Mouse (Mus musculus) adrenal gland, adult 18-20 months (tissue): ENCODE results near the gene Ogfr. TPM values are rescaled to one million over a fixed set of nuclear protein-coding genes. Genes with fewer than 3 reads are reported as not detected.

Experiments
- DNase-seq, 2 experiments: peaks; one replicate each; pipeline ENCODE4 v3.0.0; 2021 to 2022; ENCODE audit warnings: low spot score in 2 of 2
- long read RNA-seq, 2 experiments: library from polyadenylated mRNA; stranded (forward); transcript quantifications; one replicate each; pipeline ENCODE4 v2.0.0; 2021
- total RNA-seq, 2 experiments: library from RNA; stranded (reverse); gene quantifications; 1 replicate in 1 of 2; 2 replicates in 1 of 2; pipeline ENCODE4 v1.2.3; 2021

Gene Ogfr
- 10 to 100 TPM; 36.6 to 46.6 TPM for total RNA-seq
- long read RNA-seq, experiment 1, transcript Ogfr-201 (7 exons, 2,449 nt), result major isoform, 25 of 36 reads
- long read RNA-seq, experiment 1, partial matches to known transcripts, result 3 of 36 reads
- long read RNA-seq, experiment 1, other reads (novel, unspliced or antisense), result 6 of 36 reads
- long read RNA-seq, experiment 2, transcript Ogfr-201 (7 exons, 2,449 nt), result major isoform, 28 of 37 reads
- long read RNA-seq, experiment 2, partial matches to known transcripts, result 1 of 37 reads
- long read RNA-seq, experiment 2, other reads (novel, unspliced or antisense), result 8 of 37 reads

GRCm38 (mm10) chr2:180589123-180589831, at the start of gene Ogfr:
Ogfr (plus strand) TSS chr2:180589245.
- peak; percentile 78 to 82 for DNase-seq

GRCm38 (mm10) chr2:180543675-180544074, 45.4 kb upstream of the Ogfr start:
- no peak for DNase-seq

DNA sequence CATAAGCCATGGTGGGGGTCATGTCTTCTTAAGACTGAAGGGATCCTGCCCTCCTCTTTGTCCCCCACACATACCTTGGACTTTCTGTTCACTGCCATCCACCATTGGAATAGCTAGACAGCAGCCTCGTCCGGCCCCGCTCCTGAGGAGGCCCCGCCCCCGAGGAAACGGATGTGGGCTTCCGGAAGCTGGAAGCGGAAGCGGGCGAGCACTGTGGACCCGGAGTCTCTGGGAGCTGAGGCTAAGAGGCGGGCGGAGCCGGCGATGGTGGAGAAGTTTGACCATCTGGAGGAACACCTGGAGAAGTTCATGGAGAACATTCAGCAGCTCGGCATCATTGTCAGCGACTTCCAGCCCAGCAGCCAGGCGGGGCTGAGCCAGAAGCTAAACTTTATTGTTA, 44.0 kb upstream of the Ogfr start:
- DNase-seq, result no peak

GRCm38 (mm10) chr2:180547384-180548106, 41.5 kb upstream of the Ogfr start:
- DNase-seq, result no peak

- DNase-seq, result no peak
These were observed 36.7 kb upstream of the Ogfr start for GRCm38 (mm10) chr2:180552340-180552739.

DNA sequence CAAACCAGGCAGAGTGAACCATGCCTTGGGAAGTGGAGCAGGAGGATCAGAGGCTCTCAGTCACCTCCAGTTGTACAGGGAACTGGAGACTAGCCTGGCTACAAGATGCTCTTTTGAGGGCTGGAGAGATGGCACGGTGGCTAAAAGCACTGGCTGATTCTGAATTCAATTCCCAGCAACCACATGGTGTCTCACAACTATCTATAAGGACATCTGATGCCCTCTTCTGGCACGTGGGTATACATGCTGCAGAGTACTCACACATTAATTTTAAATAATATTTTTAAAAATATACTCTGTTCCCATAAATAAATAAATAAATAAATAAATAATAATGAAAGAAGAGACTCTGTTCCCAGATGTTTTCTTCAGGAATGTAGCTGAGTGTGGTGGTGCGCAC, 33.8 kb upstream of the Ogfr start:
- DNase-seq, result no peak

GRCm38 (mm10) chr2:180556470-180556869, 32.6 kb upstream of the Ogfr start:
- DNase-seq, result no peak

DNA sequence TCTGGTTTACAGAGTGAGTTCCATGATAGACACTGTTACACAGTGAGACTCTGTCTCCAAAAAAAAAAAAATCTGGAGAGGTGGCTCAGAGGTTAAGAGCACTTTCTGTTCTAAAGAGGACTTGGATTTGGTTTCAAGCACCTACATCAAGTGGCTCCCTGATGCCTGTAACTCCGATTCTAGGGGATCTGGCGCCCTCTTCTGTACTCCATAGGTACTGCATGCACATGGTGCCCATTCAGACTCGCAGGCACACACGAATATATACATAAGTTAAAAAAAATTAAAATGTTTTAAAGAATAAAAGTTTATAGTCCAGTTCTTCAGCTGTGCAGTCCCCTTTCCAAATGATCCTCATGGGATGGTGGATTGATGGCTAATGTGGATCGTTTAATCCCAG, 28.8 kb upstream of the Ogfr start:
- DNase-seq, result no peak

DNA sequence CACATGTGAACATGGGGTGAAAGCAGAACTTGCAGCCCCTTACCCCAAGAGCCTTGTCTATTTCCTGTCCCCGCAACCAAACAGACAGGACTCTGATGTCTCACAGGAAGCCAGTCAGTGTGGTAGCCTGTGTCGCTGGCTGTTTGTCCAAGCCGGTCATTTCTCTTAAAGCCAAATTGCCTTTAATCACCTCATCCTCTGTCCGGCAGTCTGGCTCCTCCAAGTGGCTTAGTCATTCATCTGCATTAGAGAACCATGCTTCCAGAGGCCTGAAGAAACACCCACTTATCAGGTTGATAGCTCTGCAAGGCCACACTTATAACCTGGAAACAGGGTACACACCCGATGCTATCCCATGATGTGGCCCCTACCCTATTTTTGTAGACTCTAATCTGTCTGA, 26.9 kb upstream of the Ogfr start:
- no peak for DNase-seq

DNA sequence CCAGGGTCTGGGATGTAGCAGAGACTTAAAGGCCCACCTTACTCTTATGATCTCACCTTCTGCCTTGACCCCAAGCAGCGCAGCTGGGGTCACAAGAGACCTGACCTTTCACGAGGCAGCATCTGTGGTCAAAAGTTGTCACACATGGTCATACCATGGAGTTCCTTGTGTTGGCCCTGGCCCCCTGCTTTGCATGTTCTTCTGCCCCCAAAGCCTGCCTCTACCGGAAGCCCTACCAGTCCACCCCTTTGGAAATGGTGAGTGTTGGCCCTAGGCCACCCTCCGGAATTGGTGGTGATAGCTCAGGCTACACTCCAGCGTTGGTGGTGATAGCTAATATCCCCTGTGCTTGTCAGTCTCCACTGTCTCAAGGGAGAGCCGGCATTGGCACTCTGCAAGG, 25.7 kb upstream of the Ogfr start:
- DNase-seq, result no peak

DNA sequence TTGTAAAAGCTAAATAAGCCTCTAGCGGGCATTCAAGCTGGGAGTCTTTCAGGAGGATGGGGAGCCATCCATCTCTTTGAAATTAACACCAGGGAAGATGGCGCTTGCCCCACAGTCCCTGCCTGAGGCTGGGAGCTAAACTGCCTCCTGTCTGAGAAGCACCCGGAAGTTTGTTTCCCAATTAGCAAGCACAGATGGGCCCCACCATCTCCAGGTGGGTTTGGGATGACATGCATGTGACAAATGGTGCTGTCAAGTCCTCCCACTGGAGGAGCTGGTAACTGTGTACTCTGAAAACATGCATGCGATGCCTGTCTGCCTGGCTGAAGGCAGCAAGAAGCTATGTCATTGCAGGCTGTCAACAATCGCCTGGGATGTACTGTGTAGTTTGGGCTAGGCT, 25.2 kb upstream of the Ogfr start:
- DNase-seq, result no peak

DNA sequence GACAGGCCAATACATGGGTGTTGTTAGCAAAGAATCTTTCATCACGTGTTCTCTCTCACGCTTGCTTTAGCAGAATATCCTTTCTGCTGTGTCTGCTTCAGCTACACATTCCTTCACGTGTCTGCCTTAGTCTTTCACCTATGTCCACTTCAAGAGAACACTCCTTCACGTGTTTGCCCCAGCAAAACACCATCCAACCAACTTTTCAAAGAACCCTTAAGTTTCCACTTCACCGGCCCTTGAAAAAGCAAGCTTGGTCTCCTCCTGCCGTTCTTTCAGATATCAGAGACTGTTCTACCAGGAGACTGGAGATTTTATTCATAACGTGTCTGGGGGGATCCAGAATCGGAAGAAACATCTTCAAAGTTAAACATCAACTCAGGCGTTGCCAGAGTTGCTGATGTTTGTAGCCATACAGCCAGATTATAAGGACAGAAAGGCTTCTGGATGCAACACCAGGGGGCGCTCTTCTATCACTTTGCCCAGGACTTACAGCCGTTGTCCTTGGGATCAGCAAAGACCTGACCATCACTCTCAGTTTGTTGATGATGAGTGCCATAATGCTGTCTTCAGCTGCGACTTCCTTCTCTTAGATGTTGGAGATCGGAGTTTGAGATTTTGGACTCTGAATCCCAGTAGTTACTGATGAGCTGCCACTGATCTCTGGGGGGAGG, 22.7 kb upstream of the Ogfr start:
- peak; percentile 56 to 66 for DNase-seq

- DNase-seq, result peak in 1 of 2 experiments; percentile 53
These were observed 19.9 kb upstream of the Ogfr start for GRCm38 (mm10) chr2:180569028-180569643.

GRCm38 (mm10) chr2:180576482-180576881, 12.6 kb upstream of the Ogfr start:
- DNase-seq, result no peak

GRCm38 (mm10) chr2:180578686-180579085, 10.4 kb upstream of the Ogfr start:
- DNase-seq, result peak; percentile 69 to 72

- no peak for DNase-seq
These were observed 8.0 kb upstream of the Ogfr start, which contains the start of gene Mrgbp for GRCm38 (mm10) chr2:180581002-180581401. Mrgbp (plus strand) TSS chr2:180581304.

GRCm38 (mm10) chr2:180582481-180583153, 6.4 kb upstream of the Ogfr start:
- DNase-seq, result peak; percentile 99 to 100

- no peak for DNase-seq
These were observed 5.9 kb upstream of the Ogfr start for GRCm38 (mm10) chr2:180583154-180583507.

DNA sequence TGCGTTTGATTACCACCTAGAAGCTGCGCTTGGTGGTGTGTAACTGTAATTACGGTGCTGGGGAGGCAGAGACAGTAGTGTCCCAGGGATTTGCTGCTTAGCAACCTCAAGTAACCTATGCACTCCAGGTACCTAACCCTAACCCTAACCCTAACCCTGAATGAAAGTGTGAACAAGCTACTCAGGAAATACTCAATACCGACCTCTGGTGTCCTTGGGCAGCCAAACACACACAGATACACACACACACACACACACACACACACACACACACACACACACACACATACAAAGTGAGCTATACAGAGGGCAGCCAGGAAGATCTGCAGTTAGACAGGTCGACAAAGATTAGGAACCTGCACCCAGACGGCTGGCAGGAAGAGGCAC, 316 bp upstream of the Ogfr start:
- no peak for DNase-seq

DNA sequence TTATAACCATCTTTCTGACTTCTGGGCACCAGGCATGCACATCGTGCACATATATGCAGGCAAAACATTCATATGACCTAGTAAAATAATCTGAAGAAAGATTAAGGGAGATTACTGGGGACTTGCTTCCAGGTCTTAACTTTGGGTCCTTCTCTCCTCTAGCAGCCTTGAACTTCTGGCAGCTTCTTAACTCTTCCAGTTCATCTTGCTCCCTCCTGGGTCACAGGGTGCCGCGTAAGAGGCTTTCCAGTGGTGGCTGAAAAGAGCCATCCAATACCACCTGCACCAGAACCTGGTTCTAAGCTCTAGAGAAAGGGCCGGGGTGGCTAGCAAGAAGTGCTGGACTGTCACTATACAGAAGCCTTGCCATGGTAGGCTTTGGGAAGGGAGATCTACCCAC, 8.4 kb downstream of the Ogfr start, which contains the start of gene Col9a3:
Gene Col9a3, plus strand, starts transcription at position 301 of the 400 bp plus-strand sequence.
- DNase-seq, result no peak
